ENCODE assay signal across 10 mouse cellular contexts in genomic region chr3:102979550-102980348, GRCm38 (mm10). TPM values are rescaled to one million over a fixed set of nuclear protein-coding genes. Genes with fewer than 3 reads are reported as not detected.
DNase-seq lines count a peak whose midpoint lies in the region; ATAC-seq lines count a peak whose summit lies in the region.
"Had no signal": no experiment of that assay in that cellular context is flagged by ENCODE, and none has a peak within 500 bp of the region (broad histone marks: within the 10 kb centered on the region; RNA-seq: fewer than 3 reads in every experiment).

No protein-coding gene starts in this region.

- H3K9ac ChIP-seq in hindbrain, embryonic 14.5 days: peak overlapping the region; percentile 60

- H3K27ac ChIP-seq in embryonic facial prominence, embryonic 10.5 days (replicated peaks): peak overlapping the region; percentile 69
- peak overlapping the region; percentile 89 for H3K27ac ChIP-seq in hindbrain, embryonic 14.5 days
- H3K27ac ChIP-seq: gastrocnemius, adult 2 months had no signal

- no peaks in the 10 kb centered on the region for H3K27me3 ChIP-seq in embryonic facial prominence, embryonic 10.5 days (replicated peaks; ENCODE audit: low read depth, poor library complexity, severe bottlenecking)
- H3K27me3 ChIP-seq in hindbrain, embryonic 14.5 days (ENCODE audit: control insufficient read depth, insufficient read depth, low read length): no peaks in the 10 kb centered on the region

- peak overlapping the region; percentile 21; the same call in 1 of the 2 replicates for H3K4me3 ChIP-seq in embryonic facial prominence, embryonic 10.5 days
- H3K4me3 ChIP-seq in hindbrain, embryonic 14.5 days (replicated peaks; ENCODE audit: low read length): peak overlapping the region; percentile 11; the same call in 1 of the 2 replicates
- H3K4me3 ChIP-seq: gastrocnemius, adult 2 months had no signal

- H3K4me2 ChIP-seq in hindbrain, embryonic 14.5 days (replicated peaks): peak overlapping the region; percentile 51

- peak; percentile 98 for ATAC-seq in hindbrain, embryonic 14.5 days (ENCODE audit: low FRiP score)

- H3K4me1 ChIP-seq in embryonic facial prominence, embryonic 10.5 days: peaks cover 7% of the 10 kb centered on the region
- 0 out of 2 replicates have a peak, but pooled peaks cover 8% of the 10 kb centered on the region for H3K4me1 ChIP-seq in hindbrain, embryonic 14.5 days (replicated peaks; ENCODE audit: control insufficient read depth, insufficient read depth, low read length)

- WGBS in embryonic facial prominence, embryonic 10.5 days: 38% methylated on average over 10 of the region's 10 CpGs
- 16% methylated on average over 10 of the region's 10 CpGs for WGBS in hindbrain, embryonic 14.5 days

- H3K9me3 ChIP-seq in embryonic facial prominence, embryonic 10.5 days: no peaks in the 10 kb centered on the region
- no peaks in the 10 kb centered on the region for H3K9me3 ChIP-seq in hindbrain, embryonic 14.5 days (ENCODE audit: control insufficient read depth, low read length)

- H3K36me3 ChIP-seq in embryonic facial prominence, embryonic 10.5 days (replicated peaks): no peaks in the 10 kb centered on the region
- H3K36me3 ChIP-seq in hindbrain, embryonic 14.5 days (replicated peaks; ENCODE audit: control insufficient read depth, insufficient read depth): no peaks in the 10 kb centered on the region

- peak; percentile 11 to 15 for DNase-seq in layer of hippocampus, postnatal 36 days
- no peak for DNase-seq in layer of hippocampus, postnatal 25 days (ENCODE audit: extremely low spot score in 1 of 2, low spot score in 1 of 2)
- peak; percentile 30 for DNase-seq in embryonic facial prominence, embryonic 10.5 days (ENCODE audit: low spot score)
- DNase-seq in hindbrain, embryonic 14.5 days (ENCODE audit: low spot score): peak; percentile 73
- DNase-seq in retina, postnatal 1 day: peak; percentile 82
- DNase-seq in liver: no peak
- DNase-seq in lung, postnatal 4 days: no peak
- DNase-seq: gastrocnemius, adult 2 months had no signal

RNA-seq across cellular contexts. Expression of gene Sike1, which starts 15.8 kb away (rescaled TPM):
- 10 to 100 TPM; 76.7 to 78.5 TPM for total RNA-seq in layer of hippocampus, postnatal 36 days (2021)
- total RNA-seq in layer of hippocampus, postnatal 25 days (2021): 10 to 100 TPM; 68.5 to 69.8 TPM
- 55.7 and 57.2 TPM in 2 replicates for polyA plus RNA-seq in embryonic facial prominence, embryonic 10.5 days (2016; fragmentation: Nextera tagmentation; extraction: Ambion mirVana)
- polyA plus RNA-seq in hindbrain, embryonic 14.5 days (2014; fragmentation: Nextera tagmentation; extraction: Ambion mirVana): 67.0 TPM in 2 replicates

RNA-seq across cellular contexts. Expression of gene Nr1h5, which starts 15.8 kb away (rescaled TPM):
- not detected for total RNA-seq in layer of hippocampus, postnatal 36 days (2021)
- not detected for total RNA-seq in layer of hippocampus, postnatal 25 days (2021)
- not detected in 2 replicates for polyA plus RNA-seq in embryonic facial prominence, embryonic 10.5 days (2016; fragmentation: Nextera tagmentation; extraction: Ambion mirVana)
- 0.07 and 0.09 TPM in 2 replicates for polyA plus RNA-seq in hindbrain, embryonic 14.5 days (2014; fragmentation: Nextera tagmentation; extraction: Ambion mirVana)
- total RNA-seq: gastrocnemius, adult 2 months; MEL had no signal
- polyA plus RNA-seq: lung, embryonic 16.5 days had no signal

RNA-seq across cellular contexts. Expression of gene Csde1, which starts 40.5 kb away (rescaled TPM):
- 100 to 1,000 TPM; 240 to 246 TPM for total RNA-seq in layer of hippocampus, postnatal 36 days (2021)
- total RNA-seq in layer of hippocampus, postnatal 25 days (2021): 100 to 1,000 TPM; 247 to 252 TPM
- 469 and 474 TPM in 2 replicates for polyA plus RNA-seq in embryonic facial prominence, embryonic 10.5 days (2016; fragmentation: Nextera tagmentation; extraction: Ambion mirVana)
- 416 and 429 TPM in 2 replicates for polyA plus RNA-seq in hindbrain, embryonic 14.5 days (2014; fragmentation: Nextera tagmentation; extraction: Ambion mirVana)

RNA-seq across cellular contexts. Expression of gene Sycp1, which starts 43.8 kb away (rescaled TPM):
- not detected for total RNA-seq in layer of hippocampus, postnatal 36 days (2021)
- total RNA-seq in layer of hippocampus, postnatal 25 days (2021): not detected
- not detected in 2 replicates for polyA plus RNA-seq in embryonic facial prominence, embryonic 10.5 days (2016; fragmentation: Nextera tagmentation; extraction: Ambion mirVana)
- polyA plus RNA-seq in hindbrain, embryonic 14.5 days (2014; fragmentation: Nextera tagmentation; extraction: Ambion mirVana): not detected in 2 replicates
- total RNA-seq: gastrocnemius, adult 2 months had no signal
- polyA plus RNA-seq: lung, embryonic 16.5 days had no signal

Comparison
In these comparisons a context has a peak if more than half of its experiments do, and no peak if none do; other contexts are left out.
1. DNase-seq: peak in layer of hippocampus, postnatal 36 days (2 of 2), embryonic facial prominence, embryonic 10.5 days (single experiment), hindbrain, embryonic 14.5 days (single experiment) and retina, postnatal 1 day (single experiment); none in layer of hippocampus, postnatal 25 days (0 of 2), liver (single experiment) and lung, postnatal 4 days (0 of 2).